Mouse (Mus musculus): ENCODE measurements around the gene Hoxa9.

DNA sequence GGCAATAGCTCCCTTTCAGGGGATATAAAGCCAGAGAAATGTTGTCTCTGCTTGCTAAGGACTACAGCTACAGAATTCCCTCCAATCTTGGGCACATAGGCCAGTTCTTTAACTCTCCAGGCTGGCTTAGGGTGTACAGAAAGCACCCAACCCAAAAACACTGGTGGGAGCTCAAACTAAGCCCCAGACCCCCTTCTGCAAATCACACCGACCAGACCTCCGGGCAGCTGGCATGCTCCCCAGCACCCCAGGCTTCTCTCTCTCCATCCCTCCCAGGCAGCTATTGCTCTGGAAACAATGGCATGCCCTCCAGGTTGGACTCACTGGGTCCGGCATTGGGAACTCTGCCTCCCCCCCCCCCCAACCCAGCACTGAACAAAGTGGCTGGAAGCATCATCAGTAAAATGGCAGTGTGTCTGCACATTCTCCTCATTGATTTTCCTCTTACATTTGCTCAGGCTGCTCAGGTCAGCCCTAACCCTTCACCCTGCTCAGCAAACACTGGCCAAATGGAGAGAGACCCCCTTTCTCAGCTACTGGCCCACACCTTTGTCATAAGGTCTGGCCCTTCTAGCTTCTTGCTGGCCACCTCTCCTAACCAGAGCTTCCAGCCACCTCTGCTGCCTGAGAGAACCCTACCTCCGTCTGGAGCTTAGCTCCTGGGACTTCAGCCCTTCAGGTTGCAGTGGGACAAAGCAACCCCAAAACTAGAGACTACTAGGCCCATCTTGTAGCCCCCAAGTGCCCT is 51.8 kb downstream of the Hoxa9 start:
- TF ChIP-seq POLR2A (IDR thresholded peaks at IDR 0.05; ENCODE audit: insufficient read depth, low read depth, low read length) (no peak), CTCF (IDR thresholded peaks at IDR 0.05; ENCODE audit: insufficient read depth, low read depth, low read length) (no peak)

Measured in olfactory bulb, adult 2 months (tissue).